Mouse (Mus musculus) A20 (cell line): ENCODE measurements at regions not wholly inside any gene's neighbourhood (a gene's known extent, or its start where the extent isn't known, plus 50 kb on each side); places are given as distances from the start of the nearest gene placed in this dataset.
A peak's percentile ranks its signal among the peaks of the same experiment; 100 is the strongest.
"Not testable (repeated sequence)": the region's sequence is repeated elsewhere in the genome, so short reads cannot be mapped to it uniquely, and the experiment has no call there.

Experiments
- DNase-seq: peaks from one replicate; pipeline ENCODE4 v3.0.0-alpha.2; 2011; ENCODE audit warnings: low read depth, low spot score

DNA sequence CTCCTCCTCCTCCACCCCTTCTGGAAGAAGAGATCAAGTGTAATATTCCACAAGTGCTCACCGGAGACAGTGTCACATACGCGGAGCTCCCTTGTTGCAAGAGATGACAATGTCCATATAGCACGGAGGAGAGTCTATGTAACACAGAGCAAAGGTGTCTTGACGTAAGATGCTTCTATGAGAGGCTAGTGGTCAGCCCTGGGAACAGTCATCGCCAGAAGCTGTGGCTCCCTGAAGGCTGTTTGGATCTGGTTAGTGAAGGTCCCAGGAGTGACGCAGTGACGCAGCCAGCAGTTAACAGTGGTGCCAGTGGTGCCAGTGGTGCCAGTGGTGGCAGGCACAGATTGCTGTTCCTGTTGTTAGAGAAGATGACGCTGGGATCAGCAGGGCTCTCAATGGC, 66.9 kb downstream of the Twistnb start:
- DNase-seq, result no peak

DNA sequence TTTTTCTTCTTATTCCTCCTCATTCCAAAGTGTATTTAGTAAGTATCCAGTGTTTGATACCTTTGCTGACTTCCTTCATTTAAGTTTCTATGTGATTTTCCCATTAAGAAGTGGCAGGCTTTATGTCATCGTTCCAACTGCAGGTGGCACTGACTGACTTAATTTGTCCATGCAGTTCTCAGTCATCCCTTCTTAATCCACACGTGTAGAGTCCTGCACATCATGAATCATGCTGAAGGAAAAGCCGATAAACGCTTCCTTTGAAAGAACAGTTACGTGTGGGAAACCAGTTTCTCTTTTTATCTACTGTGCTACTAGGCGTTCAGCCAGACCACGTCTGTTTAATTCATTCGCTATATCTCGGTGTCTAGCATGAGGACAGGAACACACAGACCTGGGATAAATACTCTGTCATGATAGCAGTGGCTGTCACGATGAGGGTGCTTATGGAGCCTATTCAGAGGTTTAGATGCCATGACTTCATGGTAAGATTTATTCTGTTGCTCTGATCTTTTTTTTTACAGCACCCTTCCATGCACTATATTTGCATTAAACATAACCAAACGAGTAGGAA, 68.0 kb downstream of the Twistnb start:
- no peak for DNase-seq

DNA sequence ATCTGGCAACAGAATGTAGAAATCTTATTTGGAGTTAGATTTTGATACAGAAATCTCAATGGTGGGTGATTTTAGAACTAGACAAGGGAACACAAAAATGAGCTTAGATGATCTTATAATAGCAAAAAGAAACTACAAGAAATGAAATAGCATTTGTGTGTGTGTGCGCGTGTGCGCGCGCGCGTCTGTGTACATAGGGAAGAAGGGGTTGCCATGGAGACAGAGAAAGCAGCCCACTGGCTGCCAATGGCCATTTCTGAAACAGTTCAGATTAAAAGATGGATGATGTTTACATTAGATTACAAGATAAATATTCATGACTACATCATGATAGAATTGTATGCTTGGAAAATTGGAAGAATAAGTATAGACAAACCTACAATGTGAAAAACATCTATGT, 112.1 kb downstream of the Twistnb start:
- DNase-seq, result no peak

- DNase-seq, result not testable (repeated sequence)
Observed at GRCm38 (mm10) chr12:33551660-33552059, 122.2 kb downstream of the Twistnb start.

GRCm38 (mm10) chr12:33552231-33552630, 122.8 kb downstream of the Twistnb start:
- DNase-seq, result no peak

DNA sequence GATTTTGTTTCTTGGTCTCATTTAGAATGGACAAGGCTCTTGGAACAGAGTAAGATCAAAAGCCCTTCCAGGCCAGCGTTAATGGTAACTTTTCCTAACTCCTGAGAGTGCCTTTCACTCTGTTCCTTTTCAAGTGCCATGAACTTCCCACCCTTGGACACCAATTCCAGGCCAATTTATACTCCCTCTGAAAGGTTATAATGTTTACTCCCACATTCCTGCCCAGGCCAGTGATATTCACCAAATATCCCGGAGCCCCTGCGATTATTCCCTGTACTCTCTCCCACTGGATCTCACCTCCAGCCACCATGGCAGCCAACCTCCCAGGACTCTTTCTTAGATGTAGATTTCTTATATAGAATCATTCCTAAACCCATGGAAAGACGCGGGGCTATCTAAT, 123.2 kb downstream of the Twistnb start:
- DNase-seq, result no peak

DNA sequence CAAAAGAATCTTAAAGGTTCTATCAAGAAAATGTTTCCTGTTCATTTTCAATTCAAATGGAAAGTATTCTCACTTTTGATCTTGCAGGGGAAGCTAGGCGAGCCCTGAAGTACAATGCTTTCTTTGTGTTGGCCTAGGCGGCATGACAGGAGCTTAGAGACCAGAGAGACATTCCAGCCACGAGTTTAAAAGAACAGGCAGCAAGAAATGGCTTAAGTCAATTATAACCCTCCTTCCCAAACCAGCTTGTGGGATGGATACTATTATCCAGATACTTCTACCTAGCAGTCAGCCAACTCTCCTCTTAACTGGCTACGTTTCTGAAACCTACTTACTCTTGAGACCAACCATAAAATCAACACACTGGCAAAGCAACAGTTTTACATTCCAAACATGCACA, 124.3 kb downstream of the Twistnb start:
- no peak for DNase-seq

DNA sequence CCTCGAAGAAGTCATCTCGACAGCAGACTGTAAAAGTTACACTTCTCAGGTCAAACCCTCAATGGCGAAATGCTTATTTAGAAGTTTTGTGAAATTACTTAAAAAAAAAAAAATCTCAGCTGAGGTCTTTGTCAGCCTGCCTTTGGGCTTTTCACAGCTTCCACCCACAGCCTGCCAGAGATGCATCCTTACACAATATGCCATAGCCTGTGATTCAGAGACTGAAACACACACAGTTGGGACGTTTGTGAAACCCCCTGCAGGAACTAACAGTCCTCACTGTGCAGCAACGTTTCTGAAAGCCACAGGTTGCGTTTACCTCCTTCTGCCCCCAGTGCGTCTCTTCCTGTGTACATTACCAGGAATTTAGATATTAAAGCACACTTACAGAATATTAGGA, 131.7 kb downstream of the Twistnb start:
- DNase-seq, result no peak

GRCm38 (mm10) chr12:33577877-33578428, 148.5 kb downstream of the Twistnb start:
- DNase-seq, result no peak

DNA sequence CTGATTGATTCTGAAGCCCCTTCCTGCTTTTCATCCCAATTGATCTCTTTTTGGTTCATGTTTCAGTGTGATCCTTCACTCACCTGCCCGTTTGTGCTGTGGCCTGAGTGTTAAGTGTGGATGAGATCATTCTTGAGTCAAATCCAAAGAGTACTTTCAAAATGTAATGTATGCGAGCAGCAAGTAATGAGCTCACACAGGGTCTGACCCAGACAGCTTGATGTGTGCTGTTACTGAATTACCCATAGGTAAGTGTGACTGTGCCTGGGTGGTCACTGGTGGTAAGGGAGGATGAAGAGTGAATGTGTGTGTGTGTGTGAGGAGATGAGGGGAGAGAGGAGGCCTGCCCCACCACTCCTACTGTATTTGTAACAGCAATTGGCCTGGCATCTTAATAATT, 151.4 kb downstream of the Twistnb start:
- no peak for DNase-seq

GRCm38 (mm10) chr12:33591031-33591430, 161.6 kb downstream of the Twistnb start:
- DNase-seq, result no peak

DNA sequence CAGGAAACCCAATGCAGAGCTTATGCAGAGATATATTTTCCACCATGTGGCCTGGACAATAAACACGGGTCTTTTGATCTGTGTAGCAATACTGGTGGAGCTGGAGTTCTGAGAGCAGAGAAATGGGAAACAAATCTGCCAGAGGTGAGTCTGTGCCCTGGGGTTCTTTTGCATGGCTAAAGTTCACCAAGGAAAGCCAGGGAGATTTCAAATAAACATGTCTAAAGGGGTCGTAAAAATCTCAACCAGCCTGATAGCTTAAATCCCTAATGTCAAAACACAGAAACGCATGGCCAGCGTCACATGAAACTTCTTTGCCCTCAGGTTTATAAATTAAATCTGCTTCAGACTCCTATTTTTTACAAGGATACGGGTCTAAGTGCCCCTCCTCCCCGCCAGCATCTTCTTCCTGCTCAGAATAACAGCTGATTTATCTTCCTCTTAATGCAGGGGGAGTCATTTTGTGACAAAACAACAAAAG, 163.0 kb downstream of the Twistnb start:
- DNase-seq, result no peak

- no peak for DNase-seq
Observed at GRCm38 (mm10) chr12:33592938-33593337, 163.5 kb downstream of the Twistnb start.

DNA sequence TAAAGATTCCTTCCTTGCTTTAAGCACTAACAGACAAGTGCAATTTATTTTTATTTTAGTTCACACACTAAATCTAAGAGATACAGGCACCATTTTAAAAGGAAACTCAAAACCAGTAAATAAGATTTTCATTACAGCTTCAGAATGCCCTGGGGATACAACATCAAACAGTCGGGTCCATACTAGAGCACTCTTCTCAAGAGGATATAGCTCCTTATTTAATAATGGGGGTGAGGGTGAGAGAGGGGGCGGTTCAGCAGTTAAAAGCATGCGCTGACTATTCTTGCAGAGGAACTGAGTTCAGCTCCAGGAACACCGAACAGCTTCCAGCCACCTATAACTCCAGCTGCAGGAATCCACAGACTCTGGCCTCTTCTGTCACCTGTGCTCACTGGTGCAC, 164.2 kb downstream of the Twistnb start:
- DNase-seq, result no peak

DNA sequence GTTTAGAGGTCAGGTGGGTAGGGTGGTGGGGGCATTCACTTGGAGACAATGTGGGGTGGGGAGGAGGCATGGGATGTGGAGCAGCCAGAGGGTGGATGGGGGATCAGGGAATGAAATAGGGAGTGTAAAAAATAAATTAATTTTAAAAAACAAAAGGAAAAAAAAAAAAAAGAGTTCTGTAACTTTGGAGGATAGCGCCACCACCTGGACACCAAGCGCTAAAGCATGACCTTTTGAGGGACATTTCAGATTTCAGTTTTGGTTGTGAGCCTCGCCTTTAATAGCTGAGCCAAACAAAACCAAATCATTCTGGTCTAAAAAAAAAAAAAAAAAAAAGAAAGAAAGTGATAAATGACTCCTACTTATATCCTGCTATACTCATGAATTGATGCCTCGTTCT, 176.0 kb downstream of the Twistnb start:
- DNase-seq, result peak; percentile 22

DNA sequence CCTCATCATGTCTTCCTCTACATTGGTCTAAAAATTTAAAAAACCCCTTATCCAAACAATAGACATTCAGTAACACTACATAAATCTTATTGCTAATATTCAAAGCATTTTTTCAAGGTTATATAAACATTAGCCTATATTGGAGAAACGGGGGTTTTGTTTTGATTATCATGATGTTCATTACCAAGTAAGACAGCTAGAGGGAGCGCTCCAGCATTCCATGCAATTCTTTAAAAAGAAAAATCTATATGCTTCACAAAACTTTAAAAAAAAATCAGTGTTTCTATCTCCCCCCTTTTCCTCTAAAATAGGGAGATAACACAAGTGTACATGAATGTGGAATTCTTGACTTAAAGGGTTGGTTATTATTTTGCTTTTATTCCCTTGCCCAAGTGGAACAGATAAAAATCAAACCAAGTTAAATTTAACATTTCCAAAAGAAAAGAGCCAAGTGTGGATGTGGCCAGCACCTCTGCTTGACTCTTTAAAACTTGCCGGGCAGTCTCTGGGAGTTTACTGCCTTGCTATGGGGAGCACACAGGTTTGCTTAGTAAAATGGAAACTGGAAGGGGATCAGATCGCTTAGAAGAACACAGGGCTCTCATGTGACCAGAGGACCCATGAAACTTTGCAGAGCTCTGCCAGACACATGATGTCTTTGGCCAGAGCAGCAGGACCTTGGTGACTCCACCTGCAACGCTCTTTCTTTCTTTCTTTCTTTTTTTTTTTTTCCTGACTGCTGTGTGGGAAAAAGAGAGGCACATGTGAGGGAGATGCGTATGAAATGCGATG, 178.6 kb downstream of the Twistnb start:
- peak; percentile 65 for DNase-seq

DNA sequence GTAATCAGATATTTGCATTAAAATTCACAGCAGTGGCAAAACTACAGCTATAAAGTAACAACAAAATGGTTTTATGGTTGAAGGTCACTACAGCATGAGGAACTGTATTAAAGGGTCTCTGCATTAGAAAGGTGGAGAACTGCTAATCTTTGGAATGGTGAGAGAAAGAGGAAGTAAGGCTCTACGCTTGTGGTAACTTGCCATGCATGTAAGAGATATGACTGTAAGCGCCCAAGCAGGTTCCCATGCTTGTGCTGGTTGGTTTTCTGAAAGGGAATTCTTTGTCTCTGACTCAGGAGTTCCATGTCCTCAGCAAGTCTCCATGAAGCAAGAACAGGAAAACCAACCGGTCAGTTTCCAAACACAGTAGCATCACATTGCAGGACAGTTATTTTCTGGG, 182.9 kb downstream of the Twistnb start:
- peak; percentile 36 for DNase-seq

GRCm38 (mm10) chr12:33620391-33620790, 191.0 kb downstream of the Twistnb start:
- DNase-seq, result no peak

DNA sequence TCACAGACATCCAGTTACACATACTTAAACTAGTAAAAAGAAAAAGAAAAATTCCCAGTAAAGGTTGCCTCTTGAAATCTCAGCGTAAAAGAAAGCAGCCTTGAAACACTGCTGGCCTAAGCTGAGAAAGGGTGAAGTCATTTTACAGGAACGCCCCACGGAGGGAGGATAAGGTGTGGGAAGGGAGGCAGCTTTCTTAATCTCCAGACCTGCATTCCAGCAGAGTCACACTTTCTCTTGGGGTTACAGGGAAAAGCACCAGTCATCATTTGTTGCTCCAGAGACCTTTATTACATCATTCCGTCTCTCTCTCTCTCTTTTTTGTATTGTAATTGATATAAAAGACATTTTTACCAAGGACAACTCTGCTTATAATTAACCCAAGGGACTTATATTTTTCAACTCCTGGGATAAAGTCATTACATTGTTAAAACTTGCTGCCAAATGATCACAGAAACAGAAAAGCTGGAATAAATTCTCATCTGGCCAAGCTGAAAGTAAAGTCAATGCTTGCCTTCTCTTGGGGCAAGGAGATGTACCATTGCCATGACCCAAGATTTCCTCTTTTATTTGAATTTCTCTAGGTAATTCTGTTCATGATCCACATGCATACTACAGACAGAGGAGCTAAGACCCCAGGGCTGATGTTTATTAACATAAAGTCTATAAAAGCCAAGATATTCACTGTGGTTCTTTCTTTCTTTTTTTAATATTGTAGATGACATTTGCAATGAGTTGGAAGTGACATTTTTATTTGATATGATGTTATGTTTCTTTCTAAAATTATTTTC, 196.9 kb downstream of the Twistnb start:
- no peak for DNase-seq

- no peak for DNase-seq
Observed at GRCm38 (mm10) chr12:33652597-33652996, 223.2 kb downstream of the Twistnb start.

DNA sequence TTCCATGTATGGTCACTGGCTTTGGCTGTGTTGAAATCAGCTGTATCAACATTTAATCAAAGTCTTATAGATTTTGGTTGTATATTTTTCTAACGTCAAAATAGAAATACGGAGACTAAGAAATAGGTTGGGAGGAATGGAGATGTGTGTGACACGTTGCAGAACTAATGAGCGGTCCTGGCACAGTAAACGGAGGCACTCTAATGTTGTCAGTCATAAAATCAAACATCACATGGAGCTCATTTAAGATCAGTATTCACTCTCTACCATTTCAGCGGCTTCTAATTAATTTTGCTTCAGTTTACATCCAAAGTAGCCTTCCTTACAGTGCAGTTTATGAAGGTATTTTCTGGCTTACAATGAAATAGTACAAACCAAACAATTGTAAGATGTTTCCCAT, 246.1 kb downstream of the Twistnb start:
- DNase-seq, result no peak

DNA sequence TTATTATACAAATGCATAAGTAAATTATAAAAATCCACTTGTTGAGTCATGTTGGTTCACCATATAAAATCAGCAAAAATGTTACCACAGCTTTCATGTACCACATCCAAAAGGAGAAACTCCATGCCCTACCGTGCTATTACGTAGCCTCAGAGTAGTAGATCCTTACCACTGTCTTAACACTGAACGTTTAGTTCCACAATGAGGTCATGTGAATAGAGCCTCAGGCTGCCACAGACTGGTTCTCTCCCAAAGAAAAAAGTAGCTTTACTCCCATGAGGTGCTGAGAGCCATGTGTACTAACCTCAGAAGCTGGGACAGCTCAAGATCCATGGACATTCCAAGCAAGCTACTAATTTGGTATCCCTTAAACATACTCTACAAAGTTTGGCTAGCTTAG, 235.4 kb upstream of the Ferd3l start:
- no peak for DNase-seq
